Mouse (Mus musculus) heart, postnatal 0 days (tissue): ENCODE data around the gene Efna2. TPM values are rescaled to one million over a fixed set of nuclear protein-coding genes. Genes with fewer than 3 reads are reported as not detected.
A peak's percentile ranks its signal among the peaks of the same experiment; 100 is the strongest.
"Not testable (repeated sequence)": the region's sequence is repeated elsewhere in the genome, so short reads cannot be mapped to it uniquely, and the experiment has no call there.

Source experiments
- ATAC-seq: fragments of 200-750 bp; cut with Nextera tagmentation; 2 replicates; pipeline ENCODE4 v1.8.0; 2017; ENCODE audit warnings: low read depth, moderate number of reproducible peaks, moderate library complexity; ENCODE audit not compliant: insufficient read depth
- DNase-seq: peaks from one replicate; pipeline ENCODE4 v3.0.0-alpha.2; 2016; ENCODE audit warnings: low spot score
- H3K27ac ChIP-seq: fragments of 300-500 bp; sonication (generic); 2 replicates; pipeline ENCODE4 v1.5.1; 2014; ENCODE audit warnings: low read depth, mild to moderate bottlenecking
- H3K27me3 ChIP-seq: fragments of 300-500 bp; sonication (generic); 2 replicates; pipeline ENCODE4 v1.6.1; 2014; ENCODE audit warnings: low read length, mixed read lengths; ENCODE audit not compliant: control insufficient read depth, insufficient read depth
- H3K36me3 ChIP-seq: fragments of 300-500 bp; sonication (generic); replicated peaks from 2 replicates; pipeline ENCODE4 v1.6.1; 2014; ENCODE audit warnings: low read length, mixed read lengths; ENCODE audit not compliant: control insufficient read depth, insufficient read depth
- H3K4me1 ChIP-seq: fragments of 300-500 bp; sonication (generic); 2 replicates; pipeline ENCODE4 v1.6.1; 2014; ENCODE audit warnings: antibody characterized with exemption; ENCODE audit not compliant: control insufficient read depth, insufficient read depth
- H3K4me2 ChIP-seq: fragments of 300-500 bp; sonication (generic); 2 replicates; pipeline ENCODE4 v1.6.1; 2014; ENCODE audit warnings: low read depth, mild to moderate bottlenecking, low read length, moderate library complexity
- H3K4me3 ChIP-seq: fragments of 300-500 bp; sonication (generic); 2 replicates; pipeline ENCODE4 v1.5.1; 2014; ENCODE audit warnings: low read depth, low read length
- H3K9ac ChIP-seq: fragments of 300-500 bp; sonication (generic); replicated peaks from 2 replicates; pipeline ENCODE4 v1.6.1; 2014; ENCODE audit warnings: low read depth, low read length, mixed read lengths
- H3K9me3 ChIP-seq: fragments of 300-500 bp; sonication (generic); replicated peaks from 2 replicates; pipeline ENCODE4 v1.6.1; 2016; ENCODE audit warnings: low read length; ENCODE audit not compliant: control insufficient read depth
- CTCF ChIP-seq: IDR thresholded peaks from 2 replicates; pipeline ENCODE4 v1.5.1; 2016; ENCODE audit warnings: antibody characterized with exemption, control low read depth, low read depth
- EP300 ChIP-seq: IDR thresholded peaks from 2 replicates; pipeline ENCODE4 v1.6.1; 2016; ENCODE audit warnings: antibody characterized with exemption, low read depth
- WGBS: fragments of 180-500 bp; shearing (Covaris S2); extraction: QIAGEN DNeasy Blood & Tissue Kit; methylation state at CpG from one replicate; pipeline ENCODE4 v1.1.7; 2014; 5-methylcytosine and 5-hydroxymethylcytosine counted together
- polyA plus RNA-seq: library from polyadenylated mRNA; unstranded; fragments of >200 nt; fragmentation: Nextera tagmentation; extraction: Ambion mirVana; gene quantifications from 2 replicates; pipeline ENCODE4 v1.2.1, GENCODE M21; 2015
- total RNA-seq: library from RNA; depleted of rRNA; stranded (reverse); fragments of >200 nt; gene quantifications from 2 replicates; pipeline ENCODE4 v1.2.3, GENCODE M21; 2014; ENCODE audit warnings: low replicate concordance

Efna2 gene
- total and polyA plus RNA-seq, 2 experiments from 2014 or later: 2.4 to 3.3 TPM

GRCm38 (mm10) chr10:80215048-80215772 is 35.9 kb downstream of the Efna2 start:
- WGBS: 37% methylated on average over 16 of the region's 16 CpGs
- no peak overlapping the region for H3K9ac ChIP-seq
- H3K4me1 ChIP-seq: no peaks in the 10 kb centered on the region
- H3K4me2 ChIP-seq: no peak overlapping the region
- H3K27ac ChIP-seq: no peak overlapping the region
- H3K36me3 ChIP-seq: no peaks in the 10 kb centered on the region
- TF ChIP-seq EP300 (no peak), CTCF (no peak)
- no peak overlapping the region for H3K4me3 ChIP-seq
- DNase-seq (no peak), ATAC-seq (no peak)
- no peaks in the 10 kb centered on the region for H3K9me3 ChIP-seq
- no peaks in the 10 kb centered on the region for H3K27me3 ChIP-seq

- H3K4me1 ChIP-seq: no peaks in the 10 kb centered on the region
- DNase-seq (no peak), ATAC-seq (no peak)
- H3K4me3 ChIP-seq: no peak overlapping the region
- TF ChIP-seq EP300: no peak
- TF ChIP-seq CTCF: no peak
- no peaks in the 10 kb centered on the region for H3K27me3 ChIP-seq
- no peak overlapping the region for H3K9ac ChIP-seq
- H3K36me3 ChIP-seq: no peaks in the 10 kb centered on the region
- 60% methylated on average over 8 of the region's 9 CpGs for WGBS
- H3K27ac ChIP-seq: no peak overlapping the region
- H3K4me2 ChIP-seq: no peak overlapping the region
- no peaks in the 10 kb centered on the region for H3K9me3 ChIP-seq
Measured at GRCm38 (mm10) chr10:80220676-80221075, 41.4 kb downstream of the Efna2 start.

GRCm38 (mm10) chr10:80223137-80223536 is 43.9 kb downstream of the Efna2 start:
- H3K27ac ChIP-seq, DNase-seq, H3K36me3 ChIP-seq, H3K4me3 ChIP-seq, ATAC-seq, H3K4me2 ChIP-seq, H3K9me3 ChIP-seq, H3K9ac ChIP-seq, H3K27me3 ChIP-seq: not testable (repeated sequence)
- WGBS: 58% methylated on average over 2 of the region's 2 CpGs
- H3K4me1 ChIP-seq: peaks cover 14% of the 10 kb centered on the region

GRCm38 (mm10) chr10:80226071-80226415 is 46.8 kb downstream of the Efna2 start:
- TF ChIP-seq CTCF (no peak), EP300 (no peak)
- H3K4me3 ChIP-seq: peak overlapping the region; percentile 90
- WGBS: under 1% methylated on average over 14 of the region's 14 CpGs
- peaks cover 21% of the 10 kb centered on the region for H3K4me1 ChIP-seq
- H3K9ac ChIP-seq: 0 out of 2 replicates have a peak overlapping the region, but pooled peaks have one; percentile 26
- no peaks in the 10 kb centered on the region for H3K27me3 ChIP-seq
- ATAC-seq (no peak), DNase-seq (no peak)
- peak overlapping the region; percentile 49 for H3K4me2 ChIP-seq
- peaks cover 22% of the 10 kb centered on the region for H3K36me3 ChIP-seq
- peak overlapping the region; percentile 87 for H3K27ac ChIP-seq
- H3K9me3 ChIP-seq: no peaks in the 10 kb centered on the region

GRCm38 (mm10) chr10:80226416-80227165 is 47.3 kb downstream of the Efna2 start, which contains the start of gene Mum1:
TSS of gene Mum1 (plus strand) at chr10:80226434.
- TF ChIP-seq EP300: no peak; the same call in 1 of the 2 replicates
- TF ChIP-seq CTCF: peak; percentile 74
- peaks cover 28% of the 10 kb centered on the region for H3K36me3 ChIP-seq
- H3K4me3 ChIP-seq: peak within 1 kb of the TSS; percentile 90
- ATAC-seq: peak; percentile 99
- WGBS: under 1% methylated on average over 51 of the region's 75 CpGs
- peak within 1 kb of the TSS; percentile 91 for H3K9ac ChIP-seq
- no peaks in the 10 kb centered on the region for H3K9me3 ChIP-seq
- peak within 1 kb of the TSS; percentile 97 for H3K4me2 ChIP-seq
- no peaks in the 10 kb centered on the region for H3K27me3 ChIP-seq
- H3K27ac ChIP-seq: peak within 1 kb of the TSS; percentile 95
- peaks cover 21% of the 10 kb centered on the region for H3K4me1 ChIP-seq
- DNase-seq: peak; percentile 99
